Mouse (Mus musculus) heart, postnatal 0 days (tissue): ENCODE data around the gene Ripply1.

Experiments
- CTCF ChIP-seq: IDR thresholded peaks from 2 replicates; pipeline ENCODE4 v1.5.1; 2016; ENCODE audit warnings: antibody characterized with exemption, control low read depth, low read depth
- EP300 ChIP-seq: IDR thresholded peaks from 2 replicates; pipeline ENCODE4 v1.6.1; 2016; ENCODE audit warnings: antibody characterized with exemption, low read depth

DNA sequence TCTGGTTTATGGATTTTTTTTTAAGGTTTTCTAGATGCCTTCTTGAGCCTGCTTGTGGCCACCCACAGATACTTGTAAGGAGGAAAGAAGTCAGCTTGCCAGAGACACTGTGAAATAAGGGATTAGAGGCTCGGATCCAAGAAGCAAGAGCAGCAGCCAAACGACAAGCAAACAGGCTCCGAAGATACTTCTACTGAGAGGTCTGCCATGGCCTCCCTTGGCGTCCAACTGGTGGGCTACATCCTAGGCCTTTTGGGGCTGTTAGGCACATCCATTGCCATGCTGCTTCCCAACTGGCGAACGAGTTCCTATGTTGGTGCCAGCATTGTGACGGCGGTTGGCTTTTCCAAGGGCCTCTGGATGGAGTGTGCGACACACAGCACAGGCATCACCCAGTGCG is 26.3 kb upstream of the Ripply1 start:
- TF ChIP-seq CTCF, result no peak
- TF ChIP-seq EP300, result no peak
